Mouse (Mus musculus) adrenal gland, adult 2 months (tissue): ENCODE measurements around the gene Pde4a. TPM values are rescaled to one million over a fixed set of nuclear protein-coding genes. Genes with fewer than 3 reads are reported as not detected.
A peak's percentile ranks its signal among the peaks of the same experiment; 100 is the strongest.

Experiments
- DNase-seq: peaks from one replicate; pipeline ENCODE4 v3.0.0; 2021
- long read RNA-seq: library from polyadenylated mRNA; stranded (forward); transcript quantifications from one replicate; pipeline ENCODE4 v2.0.0, GENCODE M21; 2021
- polyA plus RNA-seq: library from polyadenylated mRNA; depleted of rRNA; stranded (reverse); fragments of >200 nt; gene quantifications from 2 replicates; pipeline ENCODE4 v1.2.3, GENCODE M21; 2012; rRNA removed
- total RNA-seq, 2 experiments: library from RNA; stranded (reverse); gene quantifications; 2 replicates each; pipeline ENCODE4 v1.2.3; 2021

Gene Pde4a
- total RNA-seq (10 to 100 TPM in 1 of 2 experiments, 1 to 10 TPM in 1; 8.8 to 17.7 TPM), polyA plus RNA-seq (13.2 and 15.6 TPM in 2 replicates)
- long read RNA-seq, full-length matches to known transcripts = 4 of 8 reads
- long read RNA-seq, partial matches to known transcripts = 0 of 8 reads
- long read RNA-seq, other reads (novel, unspliced or antisense) = 4 of 8 reads

DNA sequence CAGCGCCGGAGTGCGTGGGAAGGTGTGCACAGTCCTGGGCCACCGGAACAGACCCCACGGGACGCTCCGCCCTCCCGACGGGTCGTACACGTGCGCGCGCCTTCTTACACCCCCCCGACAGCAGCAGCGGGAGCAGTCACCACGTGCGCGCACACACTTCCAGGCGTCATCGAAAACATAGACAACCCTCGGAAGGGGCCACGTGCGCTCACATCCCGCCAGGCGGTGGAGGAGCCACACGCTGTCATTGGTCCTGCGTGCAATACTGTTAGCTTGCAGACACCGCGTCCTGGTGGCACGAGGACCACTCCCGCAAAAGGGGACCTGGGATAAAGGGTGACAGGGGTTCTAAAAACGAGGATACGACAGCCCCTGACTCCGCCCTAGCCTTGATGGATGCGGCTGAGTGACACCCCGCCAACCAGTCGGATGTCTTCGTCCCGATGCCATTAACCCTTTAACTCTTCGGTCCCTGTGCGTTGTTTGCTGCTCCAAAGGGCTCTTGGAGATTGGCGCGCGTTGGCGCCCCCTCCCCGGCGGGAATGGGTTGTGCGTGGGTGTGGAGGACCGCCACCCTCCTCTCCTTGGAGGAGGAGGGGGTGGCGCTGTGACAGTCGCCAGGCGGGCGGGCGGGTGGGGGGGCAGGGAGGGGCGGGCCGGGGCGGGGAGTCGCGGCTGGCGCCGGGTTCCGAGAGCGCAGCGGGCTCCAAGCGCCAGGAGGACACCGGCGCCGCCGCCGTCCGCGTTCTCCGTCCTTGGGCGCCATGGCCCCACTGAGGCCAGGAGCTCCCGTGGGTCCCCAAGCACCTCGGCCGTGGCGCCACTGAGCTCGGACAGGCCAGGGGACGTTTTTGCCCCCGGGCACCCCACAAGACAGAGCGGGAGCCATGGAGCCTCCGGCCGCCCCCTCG lies at the start of gene Pde4a:
TSS of gene Pde4a (plus strand) at position 674 of the 911 bp plus-strand sequence.
- peak; percentile 61 for DNase-seq

DNA sequence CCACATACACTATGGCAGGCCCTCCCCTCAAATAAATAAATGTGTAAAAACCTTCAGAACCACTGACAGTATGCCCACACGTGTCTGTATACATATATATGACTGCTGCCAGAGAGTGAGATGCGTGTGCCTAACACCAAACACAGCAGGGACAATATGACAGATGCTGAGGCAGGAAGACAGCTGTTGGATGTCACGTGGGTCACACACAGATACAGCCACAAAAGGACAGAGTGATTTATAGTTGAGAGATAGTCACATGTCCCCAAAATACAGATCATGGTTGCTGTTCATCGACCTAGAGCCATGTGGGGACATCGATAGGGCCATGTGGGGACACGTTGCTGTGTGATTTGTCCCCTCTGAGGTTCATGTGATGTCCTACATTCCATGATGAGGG lies 48.4 kb upstream of the Pde4a start:
- no peak for DNase-seq

DNA sequence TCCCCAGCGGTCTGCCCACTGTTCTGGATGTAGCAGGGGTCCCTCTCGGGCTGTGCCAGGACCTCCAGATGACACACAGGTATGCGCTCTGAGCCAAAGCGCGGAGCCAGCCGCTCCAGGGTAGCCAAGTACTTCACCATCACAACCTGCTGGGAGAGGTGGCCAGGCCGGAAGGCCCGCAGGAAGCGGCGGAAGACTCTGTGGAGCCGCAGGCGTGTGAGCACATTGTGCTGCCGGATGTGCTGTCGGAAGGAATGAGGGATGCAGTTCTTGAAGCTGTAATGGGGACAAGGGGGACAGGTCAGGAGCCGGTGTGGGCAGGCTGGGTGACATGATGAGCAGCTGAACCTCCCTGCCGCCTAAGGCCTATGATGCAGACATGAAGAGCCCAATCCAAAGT lies 44.0 kb upstream of the Pde4a start:
- DNase-seq = no peak

DNA sequence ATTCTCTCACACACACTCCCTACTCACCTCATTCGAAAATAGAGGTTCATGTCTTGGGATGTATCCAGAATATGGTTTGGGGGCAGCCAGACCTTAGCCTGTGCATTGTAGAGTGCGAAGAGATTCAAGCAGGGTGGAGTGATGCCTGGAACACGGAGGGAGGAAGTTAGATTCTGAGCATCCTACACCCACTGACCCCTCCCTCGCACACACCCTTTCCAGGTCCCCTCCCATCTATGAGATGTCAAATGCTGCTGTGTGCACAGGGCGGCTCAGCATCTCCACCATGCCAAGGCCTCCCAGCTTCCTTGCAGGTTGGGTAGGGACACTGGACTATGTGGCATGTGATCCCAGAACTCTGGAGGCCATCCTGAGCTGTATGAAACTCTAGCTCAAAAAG lies 40.7 kb upstream of the Pde4a start:
- no peak for DNase-seq

DNA sequence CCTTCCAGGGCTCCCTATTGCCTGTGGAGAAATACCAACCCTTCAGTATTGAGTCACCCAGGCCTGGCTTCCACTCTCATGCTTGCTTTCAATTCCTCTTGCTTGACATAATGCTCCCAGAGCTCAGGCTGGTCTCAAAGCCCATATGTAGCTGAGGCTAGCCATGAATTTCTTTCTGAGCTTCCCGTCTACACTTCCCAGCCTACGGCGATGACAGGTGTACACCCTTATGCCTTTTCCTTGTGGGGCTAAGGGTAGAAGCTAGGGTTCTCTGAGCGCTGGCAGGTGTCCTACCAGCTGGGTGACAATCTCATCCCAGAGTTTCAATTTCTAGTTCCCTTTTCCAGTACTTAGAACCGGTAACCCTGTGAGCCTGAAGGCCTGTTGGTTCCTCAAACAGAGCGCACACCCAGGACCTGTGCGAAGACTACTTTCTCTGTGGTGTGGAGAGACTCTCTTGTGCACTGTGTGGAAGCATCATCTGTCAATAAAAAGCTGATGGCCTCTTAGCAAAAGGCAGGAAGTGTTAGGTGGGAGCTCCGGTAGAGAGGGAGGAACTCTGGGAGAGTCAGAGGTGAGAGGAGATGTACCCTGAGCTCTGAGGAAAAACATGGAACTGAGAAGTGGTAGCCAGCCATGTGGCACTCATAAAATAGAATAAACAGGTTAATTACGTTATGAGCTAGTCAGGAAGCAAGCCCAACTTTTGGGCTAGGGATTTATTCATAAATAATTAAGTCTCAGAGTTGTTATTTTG lies 39.8 kb upstream of the Pde4a start:
- DNase-seq = no peak

DNA sequence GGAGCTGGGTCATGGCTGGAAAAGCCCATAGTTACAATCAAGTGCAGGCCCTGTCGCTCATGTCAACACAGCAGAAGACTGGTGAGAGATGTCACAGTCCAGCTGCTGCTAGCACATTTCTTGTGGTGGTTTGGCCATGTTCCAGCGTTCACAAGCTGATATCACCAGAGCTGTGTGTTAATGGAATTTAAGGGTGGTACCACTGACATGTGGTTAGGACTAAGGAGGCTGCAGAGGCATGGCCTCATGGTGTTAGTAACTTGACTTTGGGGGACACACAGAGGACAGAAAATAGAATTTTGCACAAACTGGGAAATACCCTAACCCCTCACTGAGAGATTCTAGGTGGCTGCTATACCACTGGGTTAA lies 39.3 kb upstream of the Pde4a start:
- DNase-seq = no peak

DNA sequence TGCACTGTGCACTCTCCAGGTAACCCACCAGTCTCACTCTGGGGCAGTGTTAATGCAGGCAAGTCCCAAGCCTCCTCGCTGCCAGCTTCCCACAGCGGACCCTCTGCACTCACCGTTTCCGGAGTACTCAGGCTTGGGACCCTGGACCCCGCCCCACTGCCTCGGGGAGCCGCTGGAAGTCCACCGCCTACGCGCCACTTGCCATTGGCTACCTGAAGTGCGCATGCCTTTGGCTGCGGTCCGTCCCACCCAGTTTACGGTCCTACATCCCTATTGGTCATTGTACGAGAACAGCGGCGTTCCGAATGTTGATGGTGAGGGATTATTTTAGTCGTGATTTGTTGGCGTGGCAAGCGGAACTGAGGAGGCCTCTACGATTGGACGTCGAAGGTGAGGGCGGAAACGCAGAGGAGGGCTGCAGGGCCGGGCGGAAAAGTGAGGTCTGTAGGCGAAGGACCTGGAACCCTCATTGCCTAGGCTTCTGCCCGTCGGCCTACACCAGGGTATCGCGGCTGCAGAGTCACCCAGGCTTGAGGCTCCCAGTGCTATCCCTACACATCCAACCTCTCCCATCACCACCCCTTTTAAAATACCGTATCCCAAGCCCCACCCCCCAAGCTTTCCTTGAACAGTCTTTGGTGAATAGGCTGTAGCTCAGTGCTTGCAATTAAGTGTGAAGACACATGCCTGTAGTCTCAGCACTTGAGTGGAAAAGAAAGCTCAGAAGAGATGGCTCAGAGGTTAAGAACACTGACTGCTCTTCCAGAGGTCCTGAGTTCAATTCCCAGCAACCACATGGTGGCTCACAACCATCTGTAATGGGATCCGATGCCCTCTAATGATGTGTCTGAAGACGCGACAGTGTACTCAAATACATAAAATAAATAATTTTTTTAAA lies 34.2 kb upstream of the Pde4a start, which contains the start of gene Tyk2:
TSS of gene Tyk2 (minus strand) at position 185 of the 898 bp plus-strand sequence.
- DNase-seq = peak; percentile 95

DNA sequence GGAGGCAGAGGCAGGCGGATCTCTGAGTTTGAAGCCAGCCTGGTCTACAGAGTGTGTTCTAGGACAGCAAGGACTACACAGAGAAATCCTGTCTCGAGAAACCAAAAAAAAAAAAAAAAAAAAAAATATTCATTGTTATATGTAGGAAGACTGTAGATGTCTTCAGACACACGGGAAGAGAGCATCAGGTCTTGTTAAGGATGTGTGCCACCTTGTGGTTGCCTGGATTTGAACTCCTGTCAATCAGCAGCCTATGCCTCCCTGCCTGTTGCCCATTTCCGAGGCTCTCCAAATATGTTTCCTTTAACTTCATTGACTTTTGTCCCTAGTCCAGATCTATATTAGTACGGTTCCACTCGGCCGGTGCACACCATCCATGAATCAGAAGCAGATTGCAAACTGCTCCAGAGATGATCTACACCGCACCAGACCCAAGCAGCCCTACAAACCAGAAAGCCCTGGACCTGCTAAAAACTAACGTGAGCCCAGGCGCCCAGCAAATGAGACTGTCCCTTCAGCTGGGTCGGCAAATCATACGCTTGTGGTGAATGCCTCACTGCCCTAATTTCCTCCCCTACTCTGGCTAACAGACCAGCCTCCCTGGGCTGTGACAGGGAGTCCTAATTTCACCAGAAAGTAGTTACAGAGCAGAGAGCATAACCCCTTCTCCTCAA lies 33.3 kb upstream of the Pde4a start:
- DNase-seq = no peak

DNA sequence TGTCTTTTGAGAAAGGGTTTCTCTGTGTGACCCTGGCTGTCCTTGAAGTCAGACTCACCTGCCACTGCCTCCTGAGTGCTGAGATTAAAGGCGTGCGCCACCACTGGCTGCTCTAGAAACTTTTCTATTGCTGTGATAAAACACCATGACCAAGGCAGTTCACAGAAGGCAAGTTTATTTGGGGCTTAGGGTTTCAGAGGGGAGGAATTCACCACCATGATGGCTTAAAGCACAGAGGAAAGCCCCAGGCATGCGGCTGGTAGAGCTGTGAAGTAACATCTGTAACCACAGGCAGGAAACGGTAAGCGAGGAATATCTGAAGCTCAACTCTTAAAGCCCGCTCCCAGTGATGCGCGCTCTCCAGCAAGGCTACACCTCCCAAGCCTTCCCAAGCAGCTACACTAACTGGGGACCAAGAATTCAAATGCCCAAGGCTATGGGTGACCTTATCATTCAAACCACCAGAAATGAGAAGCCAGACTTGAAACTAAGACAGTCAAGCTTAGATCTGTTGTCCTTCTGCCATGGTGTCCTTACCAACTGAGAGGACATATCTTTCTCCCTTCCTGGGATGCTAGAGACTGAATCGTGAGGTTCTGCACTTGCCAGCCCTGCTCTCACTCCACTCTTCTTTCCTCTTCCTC lies 32.3 kb upstream of the Pde4a start:
- DNase-seq = no peak

DNA sequence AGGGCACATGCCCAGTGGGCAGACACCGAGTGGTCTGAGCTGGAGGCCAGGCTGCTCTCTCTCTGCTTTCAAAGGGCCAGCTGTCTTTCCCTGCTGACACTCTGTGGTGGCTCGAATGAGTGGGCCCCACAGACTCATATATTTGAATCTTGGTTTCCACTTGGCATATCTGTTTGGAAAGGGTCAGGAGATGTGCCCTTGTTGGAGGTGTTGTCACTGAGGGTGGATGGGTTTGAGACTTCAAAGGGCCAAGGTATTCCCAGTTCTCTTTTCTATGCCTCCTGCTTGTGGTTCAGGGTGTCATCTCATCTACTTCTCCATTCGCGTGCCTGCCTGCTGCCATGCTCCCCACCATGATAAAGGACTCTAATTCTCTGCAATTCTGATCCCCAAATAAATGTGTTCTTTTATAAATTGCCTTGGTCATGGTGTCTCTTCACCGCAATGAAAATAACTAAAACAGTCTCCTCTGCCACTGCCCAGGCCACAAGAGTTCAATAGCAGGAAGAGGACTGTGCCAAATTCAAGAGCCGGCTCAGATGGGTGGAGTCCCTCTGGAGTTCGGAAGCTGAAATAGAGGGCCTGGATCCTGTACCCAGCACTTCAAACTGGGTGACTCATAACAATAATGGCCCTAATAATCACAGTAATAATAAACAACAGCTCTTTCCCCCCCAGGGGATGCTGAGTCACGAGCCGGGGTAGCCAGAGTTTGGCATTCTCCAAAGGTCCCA lies 30.8 kb upstream of the Pde4a start:
- peak; percentile 75 for DNase-seq

DNA sequence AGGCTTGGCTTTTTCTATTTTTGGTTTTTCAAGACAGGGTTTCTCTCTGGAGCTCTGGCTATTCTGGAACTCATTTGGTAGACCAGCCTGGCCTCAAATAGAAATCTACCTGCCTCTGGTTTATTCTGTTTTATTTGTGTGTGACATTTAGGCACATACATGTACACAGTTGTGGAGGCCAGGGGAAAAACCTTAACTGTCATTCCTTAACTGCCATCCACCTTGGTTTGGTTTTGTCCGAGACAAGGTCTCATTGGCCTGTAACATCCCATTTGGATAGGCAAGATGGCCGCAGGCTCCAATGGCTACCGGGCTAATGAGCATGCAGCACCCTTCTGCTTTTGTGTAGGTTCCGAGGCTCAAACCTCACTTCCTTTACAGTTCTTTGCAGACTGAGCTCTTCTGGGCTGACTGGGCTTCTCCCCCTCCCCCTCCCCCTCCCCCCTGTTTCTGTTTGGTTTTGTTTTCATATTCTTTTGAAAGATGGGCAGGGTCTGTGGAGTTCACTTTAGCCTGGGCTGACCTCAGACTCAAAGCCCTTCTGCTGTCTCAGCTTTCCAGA lies 30.1 kb upstream of the Pde4a start:
- DNase-seq = no peak

DNA sequence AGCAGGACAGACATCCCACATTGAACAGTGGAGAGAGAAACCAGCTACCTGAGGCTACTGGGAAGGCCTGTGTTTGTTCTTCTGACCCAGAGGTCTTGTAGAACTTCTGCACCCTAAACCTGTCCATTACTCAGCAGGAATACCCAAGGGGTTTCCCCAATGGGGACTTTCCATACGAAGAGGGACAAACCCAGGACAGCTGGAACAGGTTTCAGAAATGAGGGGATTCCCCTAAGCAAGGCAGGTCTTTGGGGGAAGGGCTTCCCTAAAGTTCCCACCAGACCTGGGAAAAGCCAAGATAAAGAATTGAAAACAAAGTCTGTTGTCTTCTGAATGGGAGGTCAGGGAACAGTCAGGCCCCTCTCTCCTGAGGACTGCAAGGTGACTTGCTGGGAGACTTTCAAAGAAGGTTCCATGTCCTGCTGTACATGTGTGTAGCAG lies 29.6 kb upstream of the Pde4a start:
- DNase-seq = no peak

DNA sequence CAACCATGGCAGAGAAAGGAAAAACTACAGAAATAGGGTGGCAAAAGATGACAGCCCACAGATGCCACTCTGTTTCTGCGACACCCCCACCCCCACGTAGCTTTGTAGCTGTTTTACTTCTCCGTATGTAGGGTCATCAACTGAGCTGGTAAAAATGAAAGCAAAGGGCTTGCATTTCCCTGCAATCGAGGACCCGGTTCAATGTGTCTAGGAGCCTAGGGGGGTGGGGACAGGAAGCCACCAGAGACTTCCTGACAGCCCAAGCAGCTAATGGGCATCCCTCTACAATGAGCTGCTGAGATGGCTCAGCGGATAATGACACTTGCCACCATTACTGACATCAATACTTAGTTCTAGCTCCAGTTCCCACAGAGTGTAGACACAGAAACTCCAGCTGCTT lies 29.1 kb upstream of the Pde4a start:
- DNase-seq = no peak

DNA sequence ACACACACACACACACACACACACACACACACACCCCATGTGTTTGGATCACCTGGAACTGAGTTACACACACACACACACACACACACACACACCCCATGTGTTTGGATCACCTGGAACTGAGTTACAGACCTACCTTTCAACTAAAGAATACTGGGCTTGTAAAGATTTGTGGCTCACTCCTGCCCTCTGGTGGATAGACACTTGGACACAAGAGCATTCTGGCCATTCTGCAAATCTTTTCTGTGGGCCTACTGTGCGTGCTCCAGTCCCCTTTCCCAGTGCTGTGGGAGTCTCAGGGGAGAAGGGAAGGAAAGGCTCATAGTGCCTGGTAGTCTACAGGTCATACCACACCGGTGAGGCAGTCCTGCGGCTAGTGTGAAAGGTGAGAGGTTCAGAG lies 28.3 kb upstream of the Pde4a start:
- no peak for DNase-seq

DNA sequence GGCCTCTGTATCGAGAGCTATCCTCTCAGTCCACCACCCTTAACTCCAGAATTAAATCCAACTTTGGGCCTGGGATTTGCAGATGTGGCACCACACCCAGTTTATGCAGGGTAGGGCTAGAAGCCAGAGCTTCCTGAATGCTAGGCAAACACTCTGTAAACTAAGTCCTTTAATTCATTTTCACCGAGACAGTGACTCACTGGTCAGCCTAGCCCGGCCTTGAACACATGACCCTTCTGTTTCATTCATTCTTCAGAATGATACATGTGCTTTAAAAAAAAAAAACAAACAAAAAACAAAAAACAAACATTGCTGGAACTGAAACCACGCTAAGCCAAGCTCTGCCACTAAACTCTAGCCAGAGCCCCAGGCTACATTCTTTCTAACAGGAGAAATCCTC lies 27.1 kb upstream of the Pde4a start:
- DNase-seq = peak; percentile 47

DNA sequence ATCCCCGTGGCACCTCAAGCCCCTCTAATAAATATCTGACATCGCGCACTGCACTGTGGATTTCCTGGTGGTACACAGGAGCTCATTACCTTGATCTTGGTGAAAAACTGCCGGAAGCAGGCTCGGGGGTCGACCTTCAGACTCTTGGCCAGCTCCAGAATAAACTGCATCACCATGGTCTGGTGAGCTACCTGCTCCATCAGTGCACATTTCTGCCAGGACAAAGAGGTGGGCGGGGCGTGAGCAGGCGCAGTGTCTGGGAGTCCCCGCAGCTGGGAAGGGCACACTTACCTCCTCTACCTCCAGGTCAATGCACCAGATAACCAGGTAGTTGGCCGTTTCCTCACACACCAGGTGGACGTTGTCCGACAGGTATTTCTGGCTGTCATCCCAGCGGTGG lies 23.6 kb upstream of the Pde4a start:
- no peak for DNase-seq

DNA sequence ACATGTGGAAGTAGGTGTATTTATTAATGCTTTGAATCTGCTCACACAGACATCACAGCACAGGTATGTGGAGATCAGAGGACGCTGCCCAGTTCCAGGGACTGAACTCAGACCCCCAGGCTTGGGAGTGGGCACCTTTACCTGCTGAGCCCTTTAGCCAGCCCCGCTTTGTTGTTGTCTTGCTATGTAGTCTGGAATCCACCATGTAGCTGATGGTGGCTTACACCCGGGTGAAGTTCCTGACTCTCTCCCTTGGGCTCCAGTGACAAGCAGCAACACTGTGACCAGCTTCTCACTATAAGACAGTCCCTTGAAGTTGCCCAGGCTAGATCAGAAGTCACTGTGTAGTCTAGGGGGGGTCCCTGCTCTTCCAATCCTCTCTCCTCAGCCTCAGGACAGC lies 21.2 kb upstream of the Pde4a start:
- DNase-seq = no peak

DNA sequence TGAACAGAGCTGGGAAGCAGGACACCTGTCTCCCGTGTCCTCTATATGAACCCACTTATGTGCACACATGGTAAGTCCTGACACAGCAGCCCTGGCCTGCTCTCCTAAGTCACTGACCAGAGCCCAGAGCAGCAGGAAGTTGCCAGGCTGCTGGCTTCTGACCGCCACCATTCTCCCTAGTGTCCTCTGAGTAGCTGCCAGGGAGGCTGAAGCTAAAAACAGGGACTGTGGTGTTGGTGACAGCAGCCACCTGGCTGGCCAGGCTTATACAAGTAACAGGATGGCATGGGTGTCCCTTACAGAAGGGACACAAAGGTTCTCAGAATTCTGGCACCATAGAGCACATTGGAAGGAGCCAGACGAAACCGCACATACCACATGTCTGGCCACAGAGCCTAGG lies 20.1 kb upstream of the Pde4a start:
- DNase-seq = no peak

DNA sequence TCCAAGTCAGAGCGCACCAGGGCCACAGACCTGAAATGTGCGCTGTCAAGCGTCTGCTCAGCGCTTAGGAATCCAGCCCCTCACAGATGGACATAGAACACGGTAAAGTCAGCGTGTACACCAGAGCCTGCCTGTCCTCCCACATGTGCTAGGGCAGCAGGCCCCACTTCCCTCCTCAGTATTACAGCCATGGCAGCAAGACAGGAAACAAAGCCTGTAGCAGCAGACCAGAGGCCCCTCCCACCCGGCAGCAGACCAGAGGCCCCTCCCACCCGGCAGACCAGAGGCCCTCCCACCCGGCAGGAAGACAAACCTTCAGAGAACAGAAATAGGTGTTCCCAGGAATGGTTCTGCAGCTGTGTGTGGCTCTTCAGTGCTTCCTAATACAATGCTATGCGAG lies 18.8 kb upstream of the Pde4a start:
- no peak for DNase-seq

DNA sequence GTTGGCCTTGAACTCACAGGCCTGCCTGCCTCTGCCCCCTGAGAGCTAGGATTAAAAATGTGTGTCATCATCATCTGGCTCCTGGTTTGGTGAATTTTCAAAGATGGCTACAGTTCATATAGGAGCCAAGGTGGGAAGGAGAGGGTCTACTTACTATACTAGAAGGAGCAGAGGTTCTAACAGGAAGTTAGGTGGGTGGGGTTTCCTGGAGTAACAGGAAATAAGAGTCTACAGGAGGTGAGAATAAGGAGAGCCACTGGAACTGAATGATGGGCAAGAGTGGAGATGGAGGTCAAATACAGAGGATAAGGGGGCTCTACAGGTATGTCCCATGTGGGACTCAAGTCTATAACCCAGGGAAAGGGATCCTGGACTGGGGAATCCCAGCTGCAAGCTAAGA lies 17.1 kb upstream of the Pde4a start:
- no peak for DNase-seq
